Mouse (Mus musculus): ENCODE results near the gene Gm20388. TPM values are rescaled to one million over a fixed set of nuclear protein-coding genes. Genes with fewer than 3 reads are reported as not detected.
A peak's percentile ranks its signal among the peaks of the same experiment; 100 is the strongest.
"Not testable (repeated sequence)": the region's sequence is repeated elsewhere in the genome, so short reads cannot be mapped to it uniquely, and the experiment has no call there.

The Gm20388 gene
- polyA plus RNA-seq, 1 experiment: 10.6 TPM

GRCm38 (mm10) chr8:120364093-120364725, 453.6 kb downstream of the Gm20388 start:
- TF ChIP-seq POLR2A (IDR thresholded peaks at IDR 0.05; ENCODE audit: borderline replicate concordance, control insufficient read depth, low read depth, low read length) (no peak), CTCF (IDR thresholded peaks at IDR 0.05; ENCODE audit: control insufficient read depth, insufficient read depth, low read length) (peak; percentile 70)
- peak overlapping the region; percentile 42 for H3K27ac ChIP-seq (ENCODE audit: control insufficient read depth, insufficient read depth, low read depth, low read length, poor library complexity)
- H3K4me3 ChIP-seq (replicated peaks; ENCODE audit: control insufficient read depth, low read depth, low read length): no peak overlapping the region
- peaks cover 4% of the 10 kb centered on the region; the same call in 1 of the 2 replicates for H3K4me1 ChIP-seq (ENCODE audit: control insufficient read depth, insufficient read depth, low read length)
- 17% methylated on average over 7 of the region's 7 CpGs for WGBS

GRCm38 (mm10) chr8:120366840-120367239, 456.2 kb downstream of the Gm20388 start:
- TF ChIP-seq CTCF (IDR thresholded peaks at IDR 0.05; ENCODE audit: control insufficient read depth, insufficient read depth, low read length): no peak
- TF ChIP-seq POLR2A (IDR thresholded peaks at IDR 0.05; ENCODE audit: borderline replicate concordance, control insufficient read depth, low read depth, low read length): no peak
- no peak overlapping the region for H3K4me3 ChIP-seq (replicated peaks; ENCODE audit: control insufficient read depth, low read depth, low read length)
- no peak overlapping the region for H3K27ac ChIP-seq (ENCODE audit: control insufficient read depth, insufficient read depth, low read depth, low read length, poor library complexity)
- WGBS: 64% methylated on average over 6 of the region's 6 CpGs
- peaks cover 6% of the 10 kb centered on the region; the same call in 1 of the 2 replicates for H3K4me1 ChIP-seq (ENCODE audit: control insufficient read depth, insufficient read depth, low read length)

- WGBS: 57% methylated on average over 1 of the region's 1 CpGs
- H3K4me1 ChIP-seq (ENCODE audit: control insufficient read depth, insufficient read depth, low read length): peaks cover 12% of the 10 kb centered on the region
- not testable (repeated sequence) for H3K4me3 ChIP-seq (replicated peaks; ENCODE audit: control insufficient read depth, low read depth, low read length)
- H3K27ac ChIP-seq (ENCODE audit: control insufficient read depth, insufficient read depth, low read depth, low read length, poor library complexity): peak overlapping the region; percentile 81
Observed at GRCm38 (mm10) chr8:120368191-120368590, 457.6 kb downstream of the Gm20388 start.

GRCm38 (mm10) chr8:120368814-120369649, 458.4 kb downstream of the Gm20388 start:
- peaks cover 12% of the 10 kb centered on the region for H3K4me1 ChIP-seq (ENCODE audit: control insufficient read depth, insufficient read depth, low read length)
- peak; percentile 84; the same call in 1 of the 2 replicates for TF ChIP-seq POLR2A (IDR thresholded peaks at IDR 0.05; ENCODE audit: borderline replicate concordance, control insufficient read depth, low read depth, low read length)
- TF ChIP-seq CTCF (IDR thresholded peaks at IDR 0.05; ENCODE audit: control insufficient read depth, insufficient read depth, low read length): peak; percentile 36; the same call in 1 of the 2 replicates
- 8% methylated on average over 11 of the region's 11 CpGs for WGBS
- H3K4me3 ChIP-seq (replicated peaks; ENCODE audit: control insufficient read depth, low read depth, low read length): peak overlapping the region; percentile 52
- H3K27ac ChIP-seq (ENCODE audit: control insufficient read depth, insufficient read depth, low read depth, low read length, poor library complexity): peak overlapping the region; percentile 93

- Histone ChIP-seq H3K27ac (ENCODE audit: control insufficient read depth, insufficient read depth, low read depth, low read length, poor library complexity) (peak overlapping the region; percentile 93), H3K4me3 (replicated peaks; ENCODE audit: control insufficient read depth, low read depth, low read length) (peak overlapping the region; percentile 36), H3K4me1 (ENCODE audit: control insufficient read depth, insufficient read depth, low read length) (peaks cover 11% of the 10 kb centered on the region)
- TF ChIP-seq POLR2A (IDR thresholded peaks at IDR 0.05; ENCODE audit: borderline replicate concordance, control insufficient read depth, low read depth, low read length): peak; percentile 87; the same call in 1 of the 2 replicates
- TF ChIP-seq CTCF (IDR thresholded peaks at IDR 0.05; ENCODE audit: control insufficient read depth, insufficient read depth, low read length): 0 out of 2 replicates have a peak, but pooled peaks have one; percentile 18
- WGBS: 11% methylated on average over 7 of the region's 7 CpGs
Observed at GRCm38 (mm10) chr8:120369956-120370355, 459.3 kb downstream of the Gm20388 start.

- Histone ChIP-seq H3K4me3 (replicated peaks; ENCODE audit: control insufficient read depth, low read depth, low read length) (no peak overlapping the region), H3K4me1 (ENCODE audit: control insufficient read depth, insufficient read depth, low read length) (peaks cover 11% of the 10 kb centered on the region), H3K27ac (ENCODE audit: control insufficient read depth, insufficient read depth, low read depth, low read length, poor library complexity) (peak overlapping the region; percentile 93)
- 19% methylated on average over 4 of the region's 4 CpGs for WGBS
- no peak for TF ChIP-seq POLR2A (IDR thresholded peaks at IDR 0.05; ENCODE audit: borderline replicate concordance, control insufficient read depth, low read depth, low read length)
- no peak; the same call in 1 of the 2 replicates for TF ChIP-seq CTCF (IDR thresholded peaks at IDR 0.05; ENCODE audit: control insufficient read depth, insufficient read depth, low read length)
Observed at GRCm38 (mm10) chr8:120370461-120370860, 459.8 kb downstream of the Gm20388 start.

- Histone ChIP-seq H3K27ac (ENCODE audit: control insufficient read depth, insufficient read depth, low read depth, low read length, poor library complexity) (peak overlapping the region; percentile 67), H3K4me3 (replicated peaks; ENCODE audit: control insufficient read depth, low read depth, low read length) (no peak overlapping the region), H3K4me1 (ENCODE audit: control insufficient read depth, insufficient read depth, low read length) (peaks cover 15% of the 10 kb centered on the region)
- 40% methylated on average over 5 of the region's 5 CpGs for WGBS
- no peak for TF ChIP-seq CTCF (IDR thresholded peaks at IDR 0.05; ENCODE audit: control insufficient read depth, insufficient read depth, low read length)
- TF ChIP-seq POLR2A (IDR thresholded peaks at IDR 0.05; ENCODE audit: borderline replicate concordance, control insufficient read depth, low read depth, low read length): no peak
Observed at GRCm38 (mm10) chr8:120371146-120371545, 460.5 kb downstream of the Gm20388 start.

GRCm38 (mm10) chr8:120371725-120372457, 461.2 kb downstream of the Gm20388 start:
- H3K27ac ChIP-seq (ENCODE audit: control insufficient read depth, insufficient read depth, low read depth, low read length, poor library complexity): peak overlapping the region; percentile 75
- peaks cover 15% of the 10 kb centered on the region for H3K4me1 ChIP-seq (ENCODE audit: control insufficient read depth, insufficient read depth, low read length)
- no peak overlapping the region for H3K4me3 ChIP-seq (replicated peaks; ENCODE audit: control insufficient read depth, low read depth, low read length)
- peak; percentile 70 for TF ChIP-seq POLR2A (IDR thresholded peaks at IDR 0.05; ENCODE audit: borderline replicate concordance, control insufficient read depth, low read depth, low read length)
- TF ChIP-seq CTCF (IDR thresholded peaks at IDR 0.05; ENCODE audit: control insufficient read depth, insufficient read depth, low read length): no peak
- WGBS: 34% methylated on average over 8 of the region's 8 CpGs

Data from bone marrow, adult 2 months (tissue).